In genomic region chr11:30197564-30198090, GRCm38 (mm10) we compare ENCODE assay signal across 8 mouse cellular contexts.
DNase-seq lines count a peak whose midpoint lies in the region; ATAC-seq and TF ChIP-seq lines count a peak whose summit lies in the region.

No protein-coding gene starts in this region.

- H3K27me3 ChIP-seq in embryonic facial prominence, embryonic 10.5 days (replicated peaks; ENCODE audit: low read depth, poor library complexity, severe bottlenecking) = no peaks in the 10 kb centered on the region
- no peaks in the 10 kb centered on the region for H3K27me3 ChIP-seq in heart, embryonic 13.5 days (replicated peaks)
- no peaks in the 10 kb centered on the region for H3K27me3 ChIP-seq in spleen, adult 2 months (ENCODE audit: control insufficient read depth, insufficient read depth, low read length)

- TF ChIP-seq CTCF in spleen, adult 2 months (IDR thresholded peaks at IDR 0.05; ENCODE audit: extremely low read depth, insufficient read depth, insufficient read length, insufficient replicate concordance) = no peak

- ATAC-seq in heart, embryonic 13.5 days (ENCODE audit: extremely low read depth, insufficient number of reproducible peaks, low FRiP score, low TSS enrichment) = peak; percentile 57
- ATAC-seq in megakaryocyte-erythroid progenitor cell, adult 5-6 weeks (replicated peaks; ENCODE audit: low FRiP score, low TSS enrichment, poor library complexity, severe bottlenecking) = peak; percentile 66

- H3K4me2 ChIP-seq in heart, embryonic 13.5 days = peak overlapping the region; percentile 88

- DNase-seq in 416B (ENCODE audit: low read depth) = peak; percentile 88
- DNase-seq in adrenal gland, adult (ENCODE audit: inconsistent age in 2 of 2, low spot score in 1 of 2) = peak; percentile 77 to 88
- peak; percentile 77 for DNase-seq in embryonic facial prominence, embryonic 10.5 days (ENCODE audit: low spot score)
- DNase-seq in kidney, postnatal 4 days = peak; percentile 76 to 86
- DNase-seq in spleen, adult 2 months (ENCODE audit: low read depth in 1 of 2, low spot score in 2 of 2) = peak in 1 of 2 experiments; percentile 42
- DNase-seq in frontal cortex, postnatal 36 days (ENCODE audit: low spot score in 2 of 2) = no peak

- H3K9me3 ChIP-seq in embryonic facial prominence, embryonic 10.5 days = no peaks in the 10 kb centered on the region
- H3K9me3 ChIP-seq in heart, embryonic 13.5 days = no peaks in the 10 kb centered on the region

- peak overlapping the region; percentile 70 for H3K4me3 ChIP-seq in embryonic facial prominence, embryonic 10.5 days
- peak overlapping the region; percentile 56 for H3K4me3 ChIP-seq in heart, embryonic 13.5 days
- peak overlapping the region; percentile 80 for H3K4me3 ChIP-seq in spleen, adult 2 months (ENCODE audit: extremely low read depth, insufficient read depth, insufficient read length)

- H3K4me1 ChIP-seq in embryonic facial prominence, embryonic 10.5 days = peaks cover 43% of the 10 kb centered on the region
- peaks cover 77% of the 10 kb centered on the region for H3K4me1 ChIP-seq in heart, embryonic 13.5 days
- peaks cover 5% of the 10 kb centered on the region for H3K4me1 ChIP-seq in spleen, adult 2 months (ENCODE audit: control insufficient read depth, insufficient read depth, insufficient read length)

- peak overlapping the region; percentile 84 for H3K9ac ChIP-seq in heart, embryonic 13.5 days

- H3K27ac ChIP-seq in embryonic facial prominence, embryonic 10.5 days (replicated peaks) = peak overlapping the region; percentile 89
- H3K27ac ChIP-seq in heart, embryonic 13.5 days (replicated peaks) = peak overlapping the region; percentile 90
- H3K27ac ChIP-seq in spleen, adult 2 months (ENCODE audit: insufficient read depth, low read length) = peak overlapping the region; percentile 95

- WGBS in embryonic facial prominence, embryonic 10.5 days = under 1% methylated on average over 21 of the region's 21 CpGs
- 1% methylated on average over 21 of the region's 21 CpGs for WGBS in heart, embryonic 13.5 days
- WGBS in spleen, adult 2 months = 5% methylated on average over 21 of the region's 21 CpGs

- H3K36me3 ChIP-seq in embryonic facial prominence, embryonic 10.5 days (replicated peaks) = 0 out of 2 replicates have a peak, but pooled peaks cover 4% of the 10 kb centered on the region
- H3K36me3 ChIP-seq in heart, embryonic 13.5 days = peaks cover 27% of the 10 kb centered on the region
- no peaks in the 10 kb centered on the region for H3K36me3 ChIP-seq in spleen, adult 2 months (ENCODE audit: control insufficient read depth, insufficient read depth, low read length)

- no peak for TF ChIP-seq POLR2A in spleen, adult 2 months (IDR thresholded peaks at IDR 0.05; ENCODE audit: low read depth, low read length)

Comparison
In these comparisons a context has a peak if more than half of its experiments do, and no peak if none do; other contexts are left out.
1. DNase-seq: peak in 416B (single experiment), adrenal gland, adult (2 of 2), embryonic facial prominence, embryonic 10.5 days (single experiment) and kidney, postnatal 4 days (2 of 2); none in frontal cortex, postnatal 36 days (0 of 2).
2. Peak in every context shown above with its lines, with median percentiles within 50 percentile points of each other: H3K27ac ChIP-seq and H3K4me3 ChIP-seq.